Mouse (Mus musculus) midbrain, embryonic 14.5 days (tissue): ENCODE measurements around the gene Gm11555. TPM values are rescaled to one million over a fixed set of nuclear protein-coding genes. Genes with fewer than 3 reads are reported as not detected.
"Not testable (repeated sequence)": the region's sequence is repeated elsewhere in the genome, so short reads cannot be mapped to it uniquely, and the experiment has no call there.

Source experiments
- ATAC-seq: fragments of 200-750 bp; cut with Nextera tagmentation; 2 replicates; pipeline ENCODE4 v1.8.0; 2017; ENCODE audit warnings: moderate number of reproducible peaks, moderate library complexity; ENCODE audit not compliant: low FRiP score, low TSS enrichment
- DNase-seq: peaks from one replicate; pipeline ENCODE4 v3.0.0-alpha.2; 2015
- H3K27ac ChIP-seq: fragments of 300-500 bp; sonication (generic); replicated peaks from 2 replicates; pipeline ENCODE4 v1.5.1; 2014; ENCODE audit warnings: mild to moderate bottlenecking, low read depth, low read length, moderate library complexity
- H3K27me3 ChIP-seq: fragments of 300-500 bp; sonication (generic); 2 replicates; pipeline ENCODE4 v1.6.1; 2014; ENCODE audit warnings: low read length, control low read depth, mixed read lengths; ENCODE audit not compliant: control insufficient read depth, insufficient read depth
- H3K36me3 ChIP-seq: fragments of 300-500 bp; sonication (generic); 2 replicates; pipeline ENCODE4 v1.6.1; 2014; ENCODE audit warnings: low read length, control low read depth; ENCODE audit not compliant: control insufficient read depth, insufficient read depth
- H3K4me1 ChIP-seq: fragments of 300-500 bp; sonication (generic); 2 replicates; pipeline ENCODE4 v1.6.1; 2014; ENCODE audit warnings: mild to moderate bottlenecking, antibody characterized with exemption, low read length, control low read depth; ENCODE audit not compliant: control insufficient read depth, insufficient read depth
- H3K4me2 ChIP-seq: fragments of 300-500 bp; sonication (generic); 2 replicates; pipeline ENCODE4 v1.6.1; 2014; ENCODE audit warnings: mild to moderate bottlenecking, low read length, moderate library complexity
- H3K4me3 ChIP-seq: fragments of 300-500 bp; sonication (generic); replicated peaks from 2 replicates; pipeline ENCODE4 v1.5.1; 2014; ENCODE audit warnings: low read depth, low read length
- H3K9ac ChIP-seq: fragments of 300-500 bp; sonication (generic); replicated peaks from 2 replicates; pipeline ENCODE4 v1.6.1; 2014; ENCODE audit warnings: mild to moderate bottlenecking, low read length, moderate library complexity
- H3K9me3 ChIP-seq: fragments of 300-500 bp; sonication (generic); 2 replicates; pipeline ENCODE4 v1.6.1; 2016; ENCODE audit warnings: low read length, control low read depth, mixed read lengths; ENCODE audit not compliant: control insufficient read depth
- WGBS: fragments of 180-500 bp; shearing (Covaris S2); extraction: QIAGEN DNeasy Blood & Tissue Kit; methylation state at CpG from one replicate; pipeline ENCODE4 v1.1.7; 2014; 5-methylcytosine and 5-hydroxymethylcytosine counted together
- polyA plus RNA-seq: library from polyadenylated mRNA; unstranded; fragments of >200 nt; fragmentation: Nextera tagmentation; extraction: Ambion mirVana; gene quantifications from 2 replicates; pipeline ENCODE4 v1.2.1, GENCODE M21; 2014

Gene Gm11555
- polyA plus RNA-seq, 1 experiment from 2014 or later, result not detected

- no peak within 1 kb of the TSS for H3K4me3 ChIP-seq
- no peaks in the 10 kb centered on the region for H3K9me3 ChIP-seq
- H3K36me3 ChIP-seq, result no peaks in the 10 kb centered on the region
- H3K4me1 ChIP-seq, result no peaks in the 10 kb centered on the region
- H3K4me2 ChIP-seq, result no peak within 1 kb of the TSS
- no peak within 1 kb of the TSS for H3K9ac ChIP-seq
- ATAC-seq (no peak), DNase-seq (no peak)
- H3K27ac ChIP-seq, result no peak within 1 kb of the TSS
- WGBS, result 90% methylated on average over 2 of the region's 2 CpGs
- no peaks in the 10 kb centered on the region for H3K27me3 ChIP-seq
Measured at GRCm38 (mm10) chr11:99620335-99620734, 29.7 kb downstream of the Gm11555 start, which contains the start of gene Gm11562. TSS of gene Gm11562 (minus strand) at chr11:99620435.

- Histone ChIP-seq H3K4me3 (no peak within 1 kb of the TSS), H3K4me1 (no peaks in the 10 kb centered on the region), H3K36me3 (no peaks in the 10 kb centered on the region), H3K27ac (no peak within 1 kb of the TSS), H3K4me2 (no peak within 1 kb of the TSS), H3K9ac (no peak within 1 kb of the TSS), H3K27me3 (no peaks in the 10 kb centered on the region), H3K9me3 (no peaks in the 10 kb centered on the region)
- no peak for ATAC-seq
- DNase-seq, result no peak
- WGBS, result 64% methylated on average over 3 of the region's 3 CpGs
Measured at GRCm38 (mm10) chr11:99614796-99615363, 35.2 kb downstream of the Gm11555 start, which contains the start of gene Krtap2-4. TSS of gene Krtap2-4 (minus strand) at chr11:99614846.

GRCm38 (mm10) chr11:99610089-99610488 is 39.9 kb downstream of the Gm11555 start, which contains the start of gene Gm11937:
TSS of gene Gm11937 (minus strand) at chr11:99610189.
- not testable (repeated sequence) for H3K9me3 ChIP-seq, ATAC-seq, H3K27me3 ChIP-seq, H3K4me3 ChIP-seq, H3K4me1 ChIP-seq, H3K4me2 ChIP-seq, DNase-seq, H3K9ac ChIP-seq, H3K36me3 ChIP-seq, H3K27ac ChIP-seq
- 95% methylated on average over 1 of the region's 2 CpGs for WGBS

- ATAC-seq (no peak), DNase-seq (no peak)
- no peaks in the 10 kb centered on the region for H3K36me3 ChIP-seq
Measured at GRCm38 (mm10) chr11:99609126-99609525, 40.9 kb downstream of the Gm11555 start.

GRCm38 (mm10) chr11:99603208-99603607 is 46.8 kb downstream of the Gm11555 start, which contains the start of gene Gm11938:
TSS of gene Gm11938 (minus strand) at chr11:99603308.
- H3K27me3 ChIP-seq, H3K4me3 ChIP-seq, H3K27ac ChIP-seq, H3K4me2 ChIP-seq, ATAC-seq, DNase-seq, H3K9me3 ChIP-seq, H3K36me3 ChIP-seq, H3K4me1 ChIP-seq, H3K9ac ChIP-seq: not testable (repeated sequence)
- 69% methylated on average over 1 of the region's 1 CpGs for WGBS

More at GRCm38 (mm10) chr11:99609126-99609525, 40.9 kb downstream of the Gm11555 start:
- Histone ChIP-seq H3K9ac (no peak overlapping the region), H3K9me3 (no peaks in the 10 kb centered on the region), H3K4me1 (no peaks in the 10 kb centered on the region), H3K4me2 (no peak overlapping the region), H3K27me3 (no peaks in the 10 kb centered on the region), H3K27ac (no peak overlapping the region), H3K4me3 (no peak overlapping the region)
- WGBS, result 62% methylated on average over 1 of the region's 1 CpGs

Other genes starting within 250 kb of the Gm11555 start
- gene Krt12, start 228.0 kb downstream of the Gm11555 start, polyA plus RNA-seq, result not detected in 2 replicates
- 0.11 TPM in 1 of 2 replicates, not detected in the other for gene Krt20, start 212.1 kb downstream of the Gm11555 start, polyA plus RNA-seq
- 0.39 TPM in 1 of 2 replicates, not detected in the other for gene Krt23, start 157.1 kb downstream of the Gm11555 start, polyA plus RNA-seq
- not detected in 2 replicates for gene Krt39, start 128.9 kb downstream of the Gm11555 start, polyA plus RNA-seq
- not detected in 2 replicates for gene Krt40, start 107.1 kb downstream of the Gm11555 start, polyA plus RNA-seq
- gene Krtap3-3, start 99.4 kb downstream of the Gm11555 start, polyA plus RNA-seq, result not detected in 2 replicates
- gene Krtap3-2, start 93.4 kb downstream of the Gm11555 start, polyA plus RNA-seq, result not detected in 2 replicates
- gene Gm11939, start 90.8 kb downstream of the Gm11555 start, polyA plus RNA-seq, result not detected in 2 replicates
- gene Krtap3-1, start 83.6 kb downstream of the Gm11555 start, polyA plus RNA-seq, result not detected in 2 replicates
- not detected in 2 replicates for gene Krtap1-5, start 69.2 kb downstream of the Gm11555 start, polyA plus RNA-seq
- gene Krtap1-4, start 66.6 kb downstream of the Gm11555 start, polyA plus RNA-seq, result not detected in 2 replicates
- gene Krtap1-3, start 58.9 kb downstream of the Gm11555 start, polyA plus RNA-seq, result not detected in 2 replicates
- not detected in 2 replicates for gene Krtap9-3, start 52.1 kb downstream of the Gm11555 start, polyA plus RNA-seq
- gene Gm11938, start 46.9 kb downstream of the Gm11555 start, polyA plus RNA-seq, result not detected in 2 replicates
- not detected in 2 replicates for gene Gm11937, start 40.0 kb downstream of the Gm11555 start, polyA plus RNA-seq
- gene Krtap2-4, start 35.4 kb downstream of the Gm11555 start, polyA plus RNA-seq, result not detected in 2 replicates
- gene Gm11562, start 29.8 kb downstream of the Gm11555 start, polyA plus RNA-seq, result not detected in 2 replicates
- not detected in 2 replicates for gene Krtap4-1, start 22.0 kb downstream of the Gm11555 start, polyA plus RNA-seq
- not detected in 2 replicates for gene Krtap4-2, start 15.2 kb downstream of the Gm11555 start, polyA plus RNA-seq
- gene Krtap4-7, start 6.1 kb downstream of the Gm11555 start, polyA plus RNA-seq, result not detected in 2 replicates
- gene Gm11563, start 8.7 kb upstream of the Gm11555 start, polyA plus RNA-seq, result not detected in 2 replicates
- not detected in 2 replicates for gene Krtap4-6, start 15.7 kb upstream of the Gm11555 start, polyA plus RNA-seq
- not detected in 2 replicates for gene Gm14190, start 40.5 kb upstream of the Gm11555 start, polyA plus RNA-seq
- not detected in 2 replicates for gene Gm14180, start 84.1 kb upstream of the Gm11555 start, polyA plus RNA-seq
- not detected in 2 replicates for gene Gm11595, start 122.7 kb upstream of the Gm11555 start, polyA plus RNA-seq
- gene Krtap4-8, start 130.5 kb upstream of the Gm11555 start, polyA plus RNA-seq, result not detected in 2 replicates
- gene Krtap4-9, start 135.0 kb upstream of the Gm11555 start, polyA plus RNA-seq, result not detected in 2 replicates
- gene Gm11596, start 143.2 kb upstream of the Gm11555 start, polyA plus RNA-seq, result not detected in 2 replicates
- not detected in 2 replicates for gene Gm11569, start 148.7 kb upstream of the Gm11555 start, polyA plus RNA-seq
- gene Gm11554, start 154.2 kb upstream of the Gm11555 start, polyA plus RNA-seq, result not detected in 2 replicates
- gene Krtap4-13, start 159.7 kb upstream of the Gm11555 start, polyA plus RNA-seq, result not detected in 2 replicates
- gene Gm11564, start 165.4 kb upstream of the Gm11555 start, polyA plus RNA-seq, result not detected in 2 replicates
- gene 2300003K06Rik, start 187.8 kb upstream of the Gm11555 start, polyA plus RNA-seq, result not detected in 2 replicates
- not detected in 2 replicates for gene Krtap4-16, start 201.4 kb upstream of the Gm11555 start, polyA plus RNA-seq
- gene Gm11568, start 207.7 kb upstream of the Gm11555 start, polyA plus RNA-seq, result not detected in 2 replicates
- gene Gm11559, start 214.2 kb upstream of the Gm11555 start, polyA plus RNA-seq, result not detected in 2 replicates
- gene Krtap9-1, start 223.2 kb upstream of the Gm11555 start, polyA plus RNA-seq, result not detected in 2 replicates
- gene Gm11567, start 229.0 kb upstream of the Gm11555 start, polyA plus RNA-seq, result not detected in 2 replicates